Mouse (Mus musculus): ENCODE data around the gene Tbcel.

GRCm38 (mm10) chr9:42533491-42533890 lies 25.9 kb upstream of the Tbcel start:
- no peak for TF ChIP-seq CHD1 (IDR thresholded peaks at IDR 0.05; ENCODE audit: low read depth, low read length)
- TF ChIP-seq ZC3H11A (IDR thresholded peaks at IDR 0.05; ENCODE audit: low read depth, low read length) = no peak
- TF ChIP-seq RCOR1 (IDR thresholded peaks at IDR 0.05; ENCODE audit: low read depth, low read length) = no peak
- no peak for TF ChIP-seq E2F4 (IDR thresholded peaks at IDR 0.05; ENCODE audit: borderline replicate concordance, low read depth, low read length)
- TF ChIP-seq TBP (IDR thresholded peaks at IDR 0.05; ENCODE audit: low read depth, low read length) = no peak
- TF ChIP-seq CTCF (IDR thresholded peaks at IDR 0.05 in 2 of 3, conservative IDR thresholded peaks at IDR 0.05 in 1 of 3; ENCODE audit: control insufficient read depth in 1 of 3, insufficient read depth in 1 of 3, low read depth in 2 of 3, low read length in 3 of 3, poor library complexity in 1 of 3, severe bottlenecking in 1 of 3) = no peak
- no peak for TF ChIP-seq POLR2A (IDR thresholded peaks at IDR 0.05; ENCODE audit: control insufficient read depth in 1 of 2, insufficient read depth in 1 of 2, low read depth in 1 of 2, low read length in 2 of 2, poor library complexity in 1 of 2)
- TF ChIP-seq EP300 (IDR thresholded peaks at IDR 0.05; ENCODE audit: low read depth in 1 of 2, low read length in 2 of 2) = no peak
- no peak for TF ChIP-seq UBTF (IDR thresholded peaks at IDR 0.05; ENCODE audit: borderline replicate concordance, insufficient read depth, low read depth, low read length)
- TF ChIP-seq ELF1 (IDR thresholded peaks at IDR 0.05; ENCODE audit: low read depth, low read length) = no peak
- TF ChIP-seq TAL1 (IDR thresholded peaks at IDR 0.05; ENCODE audit: low read length) = no peak
- TF ChIP-seq HCFC1 (IDR thresholded peaks at IDR 0.05; ENCODE audit: low read depth, low read length) = no peak

Measured in MEL (cell line).